Mouse (Mus musculus) activated CD4-positive, CD25-positive, alpha-beta regulatory T cell, adult 9 weeks (primary cell): Measurements from ENCODE around the gene BC049762. TPM values are rescaled to one million over a fixed set of nuclear protein-coding genes. Genes with fewer than 3 reads are reported as not detected.

Experiments
- polyA plus RNA-seq: library from polyadenylated mRNA; unstranded; fragments of 100-300 nt; shearing (Covaris generic); gene quantifications from one replicate; pipeline ENCODE4 v1.2.1, GENCODE M21; 2017

Gene BC049762
- polyA plus RNA-seq, result not detected

GRCm38 (mm10) chr11:51262342-51263285 is at the start of gene BC049762:
Gene BC049762 (minus strand): TSS chr11:51263046.

GRCm38 (mm10) chr11:51289564-51290041 is 26.8 kb upstream of the BC049762 start, which contains the start of gene Col23a1:
Gene Col23a1 (plus strand): TSS chr11:51289920.

DNA sequence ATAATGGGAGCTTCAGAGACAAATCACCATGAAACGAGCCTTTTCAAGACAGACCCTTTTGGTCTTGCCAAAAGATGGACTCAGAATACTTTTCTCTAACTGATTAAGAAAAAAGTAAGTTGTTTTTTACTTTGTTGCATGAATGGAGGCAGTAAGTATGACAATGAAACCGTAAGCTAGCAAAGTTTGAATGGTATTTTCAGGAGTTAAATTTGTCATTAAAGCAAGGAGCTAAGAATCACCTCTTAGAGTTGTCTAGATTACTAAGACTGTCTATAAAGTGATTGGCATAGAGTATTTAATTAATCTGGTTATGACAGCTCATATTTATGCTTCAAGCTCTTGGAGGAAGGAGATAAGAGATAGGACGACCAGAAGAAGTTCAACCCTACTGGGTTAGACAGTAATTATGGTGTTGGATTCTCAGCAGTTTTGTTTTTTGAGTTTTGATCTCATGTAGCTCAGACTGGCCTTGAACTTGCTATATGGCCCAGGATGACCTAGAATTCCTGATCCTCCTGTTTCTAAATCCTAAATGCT is 1.1 kb downstream of the BC049762 start, which contains the start of gene Clk4:
Clk4 (plus strand) TSS at position 51 of the 540 bp plus-strand sequence.

GRCm38 (mm10) chr11:51220308-51220707 is 42.5 kb downstream of the BC049762 start, which contains the start of gene Gm12569:
Gene Gm12569 (plus strand): TSS chr11:51220473.

Other genes with a start within 250 kb of the BC049762 start
- gene Olfr54, start 248.8 kb downstream of the BC049762 start, polyA plus RNA-seq, result 0.10 TPM
- gene Olfr1375, start 214.9 kb downstream of the BC049762 start, polyA plus RNA-seq, result not detected
- gene Zfp354a, start 203.8 kb downstream of the BC049762 start, polyA plus RNA-seq, result not detected
- not detected for gene Gm12569, start 42.6 kb downstream of the BC049762 start, polyA plus RNA-seq
- 244 TPM for gene Clk4, start 1.3 kb downstream of the BC049762 start, polyA plus RNA-seq
- gene Col23a1, start 26.9 kb upstream of the BC049762 start, polyA plus RNA-seq, result 2.2 TPM